Mouse (Mus musculus) hindbrain, postnatal 0 days (tissue): ENCODE measurements around the gene Chrng. TPM values are rescaled to one million over a fixed set of nuclear protein-coding genes. Genes with fewer than 3 reads are reported as not detected.

Source experiments
- ATAC-seq: fragments of 200-750 bp; cut with Nextera tagmentation; 2 replicates; pipeline ENCODE4 v1.8.0; 2017; ENCODE audit warnings: mild to moderate bottlenecking, moderate TSS enrichment, moderate library complexity
- DNase-seq: peaks from one replicate; pipeline ENCODE4 v3.0.0-alpha.2; 2015; ENCODE audit warnings: low spot score
- H3K27ac ChIP-seq: fragments of 300-500 bp; sonication (generic); 2 replicates; pipeline ENCODE4 v1.5.1; 2014; ENCODE audit warnings: mild to moderate bottlenecking
- H3K27me3 ChIP-seq: fragments of 300-500 bp; sonication (generic); 2 replicates; pipeline ENCODE4 v1.6.1; 2014; ENCODE audit warnings: low read length, mixed read lengths; ENCODE audit not compliant: insufficient read depth
- H3K36me3 ChIP-seq: fragments of 300-500 bp; sonication (generic); 2 replicates; pipeline ENCODE4 v1.6.1; 2014; ENCODE audit warnings: low read length, mixed read lengths; ENCODE audit not compliant: insufficient read depth
- H3K4me1 ChIP-seq: fragments of 300-500 bp; sonication (generic); 2 replicates; pipeline ENCODE4 v1.6.1; 2014; ENCODE audit warnings: antibody characterized with exemption, low read length, mixed read lengths; ENCODE audit not compliant: insufficient read depth
- H3K4me2 ChIP-seq: fragments of 300-500 bp; sonication (generic); 2 replicates; pipeline ENCODE4 v1.6.1; 2014; ENCODE audit warnings: low read depth, mild to moderate bottlenecking, low read length, moderate library complexity, mixed read lengths
- H3K4me3 ChIP-seq: fragments of 300-500 bp; sonication (generic); 2 replicates; pipeline ENCODE4 v1.5.1; 2014; ENCODE audit warnings: low read length
- H3K9ac ChIP-seq: fragments of 300-500 bp; sonication (generic); replicated peaks from 2 replicates; pipeline ENCODE4 v1.6.1; 2014; ENCODE audit warnings: mild to moderate bottlenecking, low read length, moderate library complexity, mixed read lengths
- H3K9me3 ChIP-seq: fragments of 300-500 bp; sonication (generic); 2 replicates; pipeline ENCODE4 v1.6.1; 2016; ENCODE audit warnings: low read length, mixed read lengths
- CTCF ChIP-seq: IDR thresholded peaks from 2 replicates; pipeline ENCODE4 v1.5.1; 2016; ENCODE audit warnings: antibody characterized with exemption, control low read depth, low read depth
- WGBS: fragments of 180-500 bp; shearing (Covaris S2); extraction: QIAGEN DNeasy Blood & Tissue Kit; methylation state at CpG from one replicate; pipeline ENCODE4 v1.1.7; 2014; 5-methylcytosine and 5-hydroxymethylcytosine counted together
- polyA plus RNA-seq: library from polyadenylated mRNA; unstranded; fragments of >200 nt; fragmentation: Nextera tagmentation; extraction: Ambion mirVana; gene quantifications from 2 replicates; pipeline ENCODE4 v1.2.1, GENCODE M21; 2015
- total RNA-seq: library from RNA; depleted of rRNA; stranded (reverse); fragments of >200 nt; gene quantifications from 2 replicates; pipeline ENCODE4 v1.2.3, GENCODE M21; 2014

Chrng gene
- total and polyA plus RNA-seq, 2 experiments from 2014 or later, result not detected

- H3K27ac ChIP-seq, result no peak overlapping the region
- DNase-seq (no peak), ATAC-seq (no peak)
- H3K4me1 ChIP-seq, result no peaks in the 10 kb centered on the region
- H3K9ac ChIP-seq, result no peak overlapping the region
- H3K4me2 ChIP-seq, result no peak overlapping the region
- no peaks in the 10 kb centered on the region for H3K9me3 ChIP-seq
- no peak for TF ChIP-seq CTCF
- H3K4me3 ChIP-seq, result no peak overlapping the region
- peaks cover 75% of the 10 kb centered on the region for H3K36me3 ChIP-seq
- 97% methylated on average over 1 of the region's 1 CpGs for WGBS
- no peaks in the 10 kb centered on the region for H3K27me3 ChIP-seq
These were observed 22.1 kb downstream of the Chrng start for GRCm38 (mm10) chr1:87226409-87227159.

GRCm38 (mm10) chr1:87227160-87227550 is 22.7 kb downstream of the Chrng start:
- peaks cover 75% of the 10 kb centered on the region for H3K36me3 ChIP-seq

GRCm38 (mm10) chr1:87230606-87231005 is 26.1 kb downstream of the Chrng start:
- 59% methylated on average over 5 of the region's 5 CpGs for WGBS
- no peak for TF ChIP-seq CTCF

More at GRCm38 (mm10) chr1:87227160-87227550, 22.7 kb downstream of the Chrng start:
- no peak overlapping the region for H3K4me3 ChIP-seq
- no peak for TF ChIP-seq CTCF
- ATAC-seq (peak; percentile 55; the same call in 1 of the 2 replicates), DNase-seq (peak; percentile 43)
- WGBS, result 75% methylated on average over 3 of the region's 3 CpGs
- no peak overlapping the region for H3K4me2 ChIP-seq
- H3K27me3 ChIP-seq, result no peaks in the 10 kb centered on the region
- H3K27ac ChIP-seq, result no peak overlapping the region
- no peak overlapping the region for H3K9ac ChIP-seq
- no peaks in the 10 kb centered on the region for H3K4me1 ChIP-seq
- H3K9me3 ChIP-seq, result no peaks in the 10 kb centered on the region

GRCm38 (mm10) chr1:87232197-87232596 is 27.7 kb downstream of the Chrng start:
- no peaks in the 10 kb centered on the region for H3K27me3 ChIP-seq
- ATAC-seq (no peak), DNase-seq (no peak)
- no peak overlapping the region for H3K9ac ChIP-seq
- H3K9me3 ChIP-seq, result no peaks in the 10 kb centered on the region
- WGBS, result 59% methylated on average over 7 of the region's 7 CpGs
- H3K4me1 ChIP-seq, result no peaks in the 10 kb centered on the region
- H3K36me3 ChIP-seq, result peaks cover 72% of the 10 kb centered on the region
- H3K27ac ChIP-seq, result no peak overlapping the region
- no peak overlapping the region for H3K4me2 ChIP-seq
- no peak for TF ChIP-seq CTCF
- H3K4me3 ChIP-seq, result no peak overlapping the region

More at GRCm38 (mm10) chr1:87230606-87231005, 26.1 kb downstream of the Chrng start:
- H3K4me2 ChIP-seq, result no peak overlapping the region
- ATAC-seq (no peak), DNase-seq (no peak)
- H3K4me1 ChIP-seq, result no peaks in the 10 kb centered on the region
- H3K4me3 ChIP-seq, result no peak overlapping the region
- no peak overlapping the region for H3K27ac ChIP-seq
- peaks cover 71% of the 10 kb centered on the region for H3K36me3 ChIP-seq
- H3K9ac ChIP-seq, result no peak overlapping the region
- H3K27me3 ChIP-seq, result no peaks in the 10 kb centered on the region
- H3K9me3 ChIP-seq, result no peaks in the 10 kb centered on the region

GRCm38 (mm10) chr1:87239056-87239455 is 34.6 kb downstream of the Chrng start:
- peaks cover 42% of the 10 kb centered on the region; the same call in 1 of the 2 replicates for H3K36me3 ChIP-seq
- no peaks in the 10 kb centered on the region for H3K9me3 ChIP-seq
- no peaks in the 10 kb centered on the region for H3K4me1 ChIP-seq
- no peak overlapping the region for H3K4me2 ChIP-seq
- ATAC-seq (no peak), DNase-seq (no peak)
- H3K4me3 ChIP-seq, result no peak overlapping the region
- 80% methylated on average over 8 of the region's 8 CpGs for WGBS
- no peak for TF ChIP-seq CTCF
- no peak overlapping the region for H3K9ac ChIP-seq
- no peak overlapping the region for H3K27ac ChIP-seq
- no peaks in the 10 kb centered on the region for H3K27me3 ChIP-seq

- Histone ChIP-seq H3K9me3 (no peaks in the 10 kb centered on the region), H3K36me3 (peaks cover 9% of the 10 kb centered on the region; the same call in 1 of the 2 replicates), H3K27me3 (no peaks in the 10 kb centered on the region), H3K27ac (no peak overlapping the region), H3K4me2 (no peak overlapping the region), H3K4me1 (no peaks in the 10 kb centered on the region), H3K4me3 (no peak overlapping the region), H3K9ac (no peak overlapping the region)
- TF ChIP-seq CTCF, result no peak
- DNase-seq, result no peak
- no peak for ATAC-seq
- WGBS, result 94% methylated on average over 8 of the region's 8 CpGs
These were observed 38.6 kb downstream of the Chrng start for GRCm38 (mm10) chr1:87243021-87243420.

GRCm38 (mm10) chr1:87245430-87245829 is 41.0 kb downstream of the Chrng start:
- 62% methylated on average over 1 of the region's 1 CpGs for WGBS
- no peak overlapping the region for H3K4me2 ChIP-seq
- no peak for DNase-seq

More at GRCm38 (mm10) chr1:87245430-87245829, 41.0 kb downstream of the Chrng start:
- Histone ChIP-seq H3K27me3 (no peaks in the 10 kb centered on the region), H3K27ac (no peak overlapping the region), H3K9me3 (no peaks in the 10 kb centered on the region), H3K4me1 (no peaks in the 10 kb centered on the region), H3K9ac (no peak overlapping the region), H3K36me3 (no peaks in the 10 kb centered on the region), H3K4me3 (no peak overlapping the region)
- ATAC-seq, result no peak
- no peak for TF ChIP-seq CTCF
